ENCODE assay signal across 27 mouse cellular contexts in the genomic region with DNA sequence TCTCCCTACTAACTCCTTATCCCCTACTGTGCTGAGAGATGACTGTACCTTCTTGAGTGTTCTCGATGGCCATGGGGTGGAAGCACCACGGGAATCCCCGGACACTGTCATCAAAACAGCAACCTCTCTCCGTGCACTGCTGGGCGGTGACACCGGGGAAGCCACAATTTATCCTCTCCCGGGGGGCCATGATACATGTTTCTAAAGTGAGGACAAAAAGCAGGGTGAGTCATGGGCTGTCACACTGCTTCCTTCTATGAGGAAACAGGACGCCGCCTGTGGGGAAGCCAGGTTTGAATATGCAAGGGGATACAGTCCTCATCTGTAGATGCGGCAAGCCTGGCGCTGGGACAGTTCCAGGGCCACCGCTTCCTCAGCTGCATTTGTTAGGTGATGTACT. TPM values are rescaled to one million over a fixed set of nuclear protein-coding genes. Genes with fewer than 3 reads are reported as not detected.
DNase-seq lines count a peak whose midpoint lies in the region; ATAC-seq and TF ChIP-seq lines count a peak whose summit lies in the region.
"Had no signal": no experiment of that assay in that cellular context is flagged by ENCODE, and none has a peak within 500 bp of the region (broad histone marks: within the 10 kb centered on the region; RNA-seq: fewer than 3 reads in every experiment).

No protein-coding gene starts in this region.

- DNase-seq in kidney, postnatal 10 days: peak; percentile 48
- DNase-seq in thymus, postnatal 14 days: peak; percentile 39
- DNase-seq in thymus, adult 2 months: no peak
- peak; percentile 23 for DNase-seq in Muller cell, postnatal 12 days (ENCODE audit: inconsistent ontology term)
- no peak for DNase-seq in urinary bladder, adult 18-20 months (ENCODE audit: low spot score in 2 of 2)
- DNase-seq: cerebellum, adult 18-20 months; cerebellum, postnatal 25 days; gastrocnemius, postnatal 25 days; heart, adult 2 months; heart, postnatal 14 days; right cerebral cortex, postnatal 4 days had no signal

- no peak for ATAC-seq in kidney, embryonic 16.5 days (ENCODE audit: low FRiP score, low TSS enrichment)
- no peak for ATAC-seq in cerebellum, adult (ENCODE audit: insufficient number of reproducible peaks, low FRiP score, low TSS enrichment)
- ATAC-seq: hindbrain, postnatal 0 days; intestine, embryonic 16.5 days; lung, postnatal 0 days had no signal

- 83% methylated on average over 12 of the region's 12 CpGs for WGBS in kidney, embryonic 16.5 days
- 70% methylated on average over 12 of the region's 12 CpGs for WGBS in thymus, adult 2 months

- H3K9ac ChIP-seq in kidney, embryonic 16.5 days (replicated peaks; ENCODE audit: low read length): no peak overlapping the region
- H3K9ac ChIP-seq: embryonic facial prominence, embryonic 12.5 days; forebrain, embryonic 12.5 days; heart, embryonic 13.5 days had no signal

- H3K9me3 ChIP-seq in kidney, embryonic 16.5 days (ENCODE audit: low read length): no peaks in the 10 kb centered on the region
- H3K9me3 ChIP-seq: embryonic facial prominence, embryonic 12.5 days; forebrain, embryonic 12.5 days; limb, embryonic 10.5 days; midbrain, embryonic 10.5 days had no signal

- no peak for TF ChIP-seq CTCF in thymus, adult 2 months (IDR thresholded peaks at IDR 0.05; ENCODE audit: borderline replicate concordance, control insufficient read depth, extremely low read depth, insufficient read depth, low read length, poor library complexity)

- no peaks in the 10 kb centered on the region for H3K4me1 ChIP-seq in kidney, embryonic 16.5 days (ENCODE audit: insufficient read depth, low read length)
- H3K4me1 ChIP-seq in thymus, adult 2 months (replicated peaks; ENCODE audit: control insufficient read depth, insufficient read depth, low read length): peaks cover 32% of the 10 kb centered on the region
- H3K4me1 ChIP-seq: embryonic facial prominence, embryonic 12.5 days; forebrain, embryonic 12.5 days; heart, embryonic 13.5 days; limb, embryonic 10.5 days had no signal

- TF ChIP-seq POLR2A in thymus, adult 2 months (IDR thresholded peaks at IDR 0.05; ENCODE audit: control insufficient read depth, extremely low read depth, insufficient read depth, low read length, poor library complexity): no peak

- no peaks in the 10 kb centered on the region for H3K36me3 ChIP-seq in kidney, embryonic 16.5 days (ENCODE audit: insufficient read depth, low read length)
- H3K36me3 ChIP-seq in thymus, adult 2 months (ENCODE audit: control insufficient read depth, insufficient read depth, low read length): no peaks in the 10 kb centered on the region
- H3K36me3 ChIP-seq: embryonic facial prominence, embryonic 12.5 days; forebrain, embryonic 12.5 days; heart, embryonic 13.5 days; limb, embryonic 10.5 days; midbrain, embryonic 10.5 days had no signal

- no peak overlapping the region for H3K27ac ChIP-seq in kidney, embryonic 16.5 days (ENCODE audit: low read length)
- no peak overlapping the region for H3K27ac ChIP-seq in thymus, adult 2 months (ENCODE audit: control insufficient read depth, insufficient read depth, low read length)
- H3K27ac ChIP-seq: embryonic facial prominence, embryonic 12.5 days; forebrain, embryonic 12.5 days; heart, adult 2 months; heart, embryonic 13.5 days; hindbrain, postnatal 0 days; layer of hippocampus, adult 2 months; limb, embryonic 10.5 days; macrophage; midbrain, embryonic 10.5 days had no signal

- no peak overlapping the region for H3K4me2 ChIP-seq in kidney, embryonic 16.5 days (replicated peaks; ENCODE audit: low read depth, low read length)
- H3K4me2 ChIP-seq: embryonic facial prominence, embryonic 12.5 days; forebrain, embryonic 12.5 days; heart, embryonic 13.5 days had no signal

- H3K27me3 ChIP-seq in kidney, embryonic 16.5 days (ENCODE audit: insufficient read depth, low read length): no peaks in the 10 kb centered on the region
- H3K27me3 ChIP-seq in thymus, adult 2 months (ENCODE audit: control insufficient read depth, insufficient read depth, low read length): no peaks in the 10 kb centered on the region
- H3K27me3 ChIP-seq: embryonic facial prominence, embryonic 12.5 days; forebrain, embryonic 12.5 days; heart, embryonic 13.5 days had no signal

- H3K4me3 ChIP-seq in kidney, embryonic 16.5 days (ENCODE audit: low read length): no peak overlapping the region
- H3K4me3 ChIP-seq in thymus, adult 2 months (ENCODE audit: control insufficient read depth, insufficient read depth, low read length): no peak overlapping the region
- H3K4me3 ChIP-seq: embryonic facial prominence, embryonic 12.5 days; forebrain, embryonic 12.5 days; heart, adult 2 months; heart, embryonic 13.5 days; layer of hippocampus, adult 2 months; limb, embryonic 10.5 days; midbrain, embryonic 10.5 days had no signal

RNA-seq across cellular contexts. Expression of a gene that starts 2.5 kb away (rescaled TPM):
- 0.35 TPM in 1 of 2 replicates, not detected in the other for polyA plus RNA-seq in kidney, embryonic 16.5 days (2015; fragmentation: Nextera tagmentation; extraction: Ambion mirVana)
- polyA plus RNA-seq in thymus, adult 2 months (2012; rRNA removed): 2.1 and 2.7 TPM in 2 replicates
- polyA plus RNA-seq: embryonic facial prominence, embryonic 12.5 days; forebrain, embryonic 12.5 days; heart, adult 2 months; heart, embryonic 13.5 days; hindbrain, embryonic 11.5 days; hindbrain, postnatal 0 days; limb, embryonic 10.5 days; lung, postnatal 0 days; macrophage; midbrain, embryonic 10.5 days; midbrain, postnatal 0 days; neural tube, embryonic 14.5 days had no signal

RNA-seq across cellular contexts. Expression of a gene that starts 18.5 kb away (rescaled TPM):
- 2.1 and 2.3 TPM in 2 replicates for polyA plus RNA-seq in kidney, embryonic 16.5 days (2015; fragmentation: Nextera tagmentation; extraction: Ambion mirVana)
- polyA plus RNA-seq in thymus, adult 2 months (2012; rRNA removed): 1.4 and 2.8 TPM in 2 replicates
- polyA plus RNA-seq: embryonic facial prominence, embryonic 12.5 days; forebrain, embryonic 12.5 days; heart, embryonic 13.5 days; hindbrain, embryonic 11.5 days; hindbrain, postnatal 0 days; limb, embryonic 10.5 days; liver, adult 2 months; macrophage; midbrain, embryonic 10.5 days; midbrain, postnatal 0 days; neural tube, embryonic 14.5 days had no signal

RNA-seq across cellular contexts. Expression of a gene that starts 33.2 kb away (rescaled TPM):
- 0.36 and 0.41 TPM in 2 replicates for polyA plus RNA-seq in kidney, embryonic 16.5 days (2015; fragmentation: Nextera tagmentation; extraction: Ambion mirVana)
- polyA plus RNA-seq in thymus, adult 2 months (2012; rRNA removed): 10.1 and 10.4 TPM in 2 replicates
- polyA plus RNA-seq: embryonic facial prominence, embryonic 12.5 days; heart, embryonic 13.5 days; limb, embryonic 10.5 days; lung, postnatal 0 days; macrophage; neural tube, embryonic 14.5 days had no signal

RNA-seq across cellular contexts. Expression of a gene that starts 36.2 kb away (rescaled TPM):
- polyA plus RNA-seq in kidney, embryonic 16.5 days (2015; fragmentation: Nextera tagmentation; extraction: Ambion mirVana): not detected in 2 replicates
- polyA plus RNA-seq in thymus, adult 2 months (2012; rRNA removed): 0.61 and 0.92 TPM in 2 replicates
- polyA plus RNA-seq: forebrain, embryonic 12.5 days; heart, adult 2 months; heart, embryonic 13.5 days; hindbrain, embryonic 11.5 days; limb, embryonic 10.5 days; liver, adult 2 months; lung, postnatal 0 days; macrophage; midbrain, embryonic 10.5 days; neural tube, embryonic 14.5 days had no signal

RNA-seq across cellular contexts. Expression of a gene that starts 45.1 kb away (rescaled TPM):
- polyA plus RNA-seq in kidney, embryonic 16.5 days (2015; fragmentation: Nextera tagmentation; extraction: Ambion mirVana): 0.28 and 0.40 TPM in 2 replicates
- polyA plus RNA-seq in thymus, adult 2 months (2012; rRNA removed): 95.5 and 126 TPM in 2 replicates
- polyA plus RNA-seq: hindbrain, postnatal 0 days; midbrain, postnatal 0 days had no signal

Comparison
In these comparisons a context has a peak if more than half of its experiments do, and no peak if none do; other contexts are left out.
1. DNase-seq: peak in kidney, postnatal 10 days (single experiment), thymus, postnatal 14 days (single experiment) and Muller cell, postnatal 12 days (single experiment); none in thymus, adult 2 months (single experiment) and urinary bladder, adult 18-20 months (0 of 2).